Mouse (Mus musculus) hindbrain, postnatal 0 days (tissue): ENCODE measurements around the gene Ankrd35. TPM values are rescaled to one million over a fixed set of nuclear protein-coding genes. Genes with fewer than 3 reads are reported as not detected.

Experiments used
- ATAC-seq: fragments of 200-750 bp; cut with Nextera tagmentation; 2 replicates; pipeline ENCODE4 v1.8.0; 2017; ENCODE audit warnings: mild to moderate bottlenecking, moderate TSS enrichment, moderate library complexity
- DNase-seq: peaks from one replicate; pipeline ENCODE4 v3.0.0-alpha.2; 2015; ENCODE audit warnings: low spot score
- H3K27ac ChIP-seq: fragments of 300-500 bp; sonication (generic); 2 replicates; pipeline ENCODE4 v1.5.1; 2014; ENCODE audit warnings: mild to moderate bottlenecking
- H3K27me3 ChIP-seq: fragments of 300-500 bp; sonication (generic); 2 replicates; pipeline ENCODE4 v1.6.1; 2014; ENCODE audit warnings: low read length, mixed read lengths; ENCODE audit not compliant: insufficient read depth
- H3K36me3 ChIP-seq: fragments of 300-500 bp; sonication (generic); 2 replicates; pipeline ENCODE4 v1.6.1; 2014; ENCODE audit warnings: low read length, mixed read lengths; ENCODE audit not compliant: insufficient read depth
- H3K4me1 ChIP-seq: fragments of 300-500 bp; sonication (generic); 2 replicates; pipeline ENCODE4 v1.6.1; 2014; ENCODE audit warnings: antibody characterized with exemption, low read length, mixed read lengths; ENCODE audit not compliant: insufficient read depth
- H3K4me2 ChIP-seq: fragments of 300-500 bp; sonication (generic); 2 replicates; pipeline ENCODE4 v1.6.1; 2014; ENCODE audit warnings: low read depth, mild to moderate bottlenecking, low read length, moderate library complexity, mixed read lengths
- H3K4me3 ChIP-seq: fragments of 300-500 bp; sonication (generic); 2 replicates; pipeline ENCODE4 v1.5.1; 2014; ENCODE audit warnings: low read length
- H3K9ac ChIP-seq: fragments of 300-500 bp; sonication (generic); replicated peaks from 2 replicates; pipeline ENCODE4 v1.6.1; 2014; ENCODE audit warnings: mild to moderate bottlenecking, low read length, moderate library complexity, mixed read lengths
- H3K9me3 ChIP-seq: fragments of 300-500 bp; sonication (generic); 2 replicates; pipeline ENCODE4 v1.6.1; 2016; ENCODE audit warnings: low read length, mixed read lengths
- CTCF ChIP-seq: IDR thresholded peaks from 2 replicates; pipeline ENCODE4 v1.5.1; 2016; ENCODE audit warnings: antibody characterized with exemption, control low read depth, low read depth
- WGBS: fragments of 180-500 bp; shearing (Covaris S2); extraction: QIAGEN DNeasy Blood & Tissue Kit; methylation state at CpG from one replicate; pipeline ENCODE4 v1.1.7; 2014; 5-methylcytosine and 5-hydroxymethylcytosine counted together
- polyA plus RNA-seq: library from polyadenylated mRNA; unstranded; fragments of >200 nt; fragmentation: Nextera tagmentation; extraction: Ambion mirVana; gene quantifications from 2 replicates; pipeline ENCODE4 v1.2.1, GENCODE M21; 2015
- total RNA-seq: library from RNA; depleted of rRNA; stranded (reverse); fragments of >200 nt; gene quantifications from 2 replicates; pipeline ENCODE4 v1.2.3, GENCODE M21; 2014

Gene Ankrd35
- total and polyA plus RNA-seq, 2 experiments from 2014 or later, result 3.0 to 6.4 TPM

DNA sequence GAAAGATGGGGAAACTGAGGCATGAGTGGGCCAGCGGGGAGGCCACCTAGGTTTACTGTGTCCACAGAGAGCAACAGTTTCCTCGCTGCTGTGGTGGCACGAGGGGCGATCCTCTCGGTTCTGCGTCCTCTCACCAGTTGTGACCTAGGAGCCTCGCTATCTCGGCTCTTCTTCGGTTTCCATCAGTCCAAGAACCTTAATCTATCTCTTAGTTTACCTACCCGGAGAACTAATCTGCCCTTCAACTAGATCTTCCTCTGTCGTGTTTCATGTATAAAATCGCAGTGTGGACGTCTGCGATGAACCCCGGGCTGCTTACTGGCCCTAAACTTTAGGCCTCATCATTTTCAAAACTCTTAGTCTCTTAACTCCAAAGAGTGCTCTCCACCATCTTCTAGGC is 34.0 kb upstream of the Ankrd35 start:
- Histone ChIP-seq H3K4me3 (peak overlapping the region; percentile 79), H3K9me3 (no peaks in the 10 kb centered on the region), H3K36me3 (peaks cover 34% of the 10 kb centered on the region; the same call in 1 of the 2 replicates), H3K27ac (peak overlapping the region; percentile 79), H3K9ac (peak overlapping the region; percentile 93), H3K27me3 (no peaks in the 10 kb centered on the region), H3K4me1 (peaks cover 10% of the 10 kb centered on the region; the same call in 1 of the 2 replicates), H3K4me2 (peak overlapping the region; percentile 94)
- 11% methylated on average over 15 of the region's 15 CpGs for WGBS
- no peak for DNase-seq
- TF ChIP-seq CTCF, result no peak
- no peak for ATAC-seq

DNA sequence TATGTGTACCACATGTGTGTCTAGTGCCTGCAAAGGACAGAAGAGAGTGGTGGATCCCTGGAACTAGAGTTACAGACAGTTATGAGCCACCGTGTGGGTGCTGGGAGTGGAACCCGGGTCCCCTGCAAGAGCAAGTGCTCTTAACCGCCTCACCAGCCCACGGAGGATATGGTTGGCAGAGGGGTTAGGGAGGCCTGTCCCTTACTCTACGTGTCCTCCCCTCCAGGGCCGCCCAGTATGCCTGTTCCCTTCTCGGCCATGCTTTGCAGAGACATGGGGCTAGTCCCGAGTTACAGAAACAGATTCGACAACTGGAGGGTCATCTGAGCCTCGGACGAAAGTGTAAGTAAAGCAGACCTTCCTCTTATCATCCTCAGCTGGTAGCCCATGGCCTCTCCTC is 33.5 kb upstream of the Ankrd35 start:
- Histone ChIP-seq H3K4me3 (peak overlapping the region; percentile 79), H3K36me3 (peaks cover 34% of the 10 kb centered on the region; the same call in 1 of the 2 replicates), H3K27me3 (no peaks in the 10 kb centered on the region), H3K9me3 (no peaks in the 10 kb centered on the region), H3K27ac (no peak overlapping the region), H3K4me2 (peak overlapping the region; percentile 94), H3K4me1 (peaks cover 9% of the 10 kb centered on the region; the same call in 1 of the 2 replicates), H3K9ac (peak overlapping the region; percentile 93; the same call in 1 of the 2 replicates)
- no peak for TF ChIP-seq CTCF
- WGBS, result 68% methylated on average over 11 of the region's 11 CpGs
- no peak for DNase-seq
- ATAC-seq, result no peak

DNA sequence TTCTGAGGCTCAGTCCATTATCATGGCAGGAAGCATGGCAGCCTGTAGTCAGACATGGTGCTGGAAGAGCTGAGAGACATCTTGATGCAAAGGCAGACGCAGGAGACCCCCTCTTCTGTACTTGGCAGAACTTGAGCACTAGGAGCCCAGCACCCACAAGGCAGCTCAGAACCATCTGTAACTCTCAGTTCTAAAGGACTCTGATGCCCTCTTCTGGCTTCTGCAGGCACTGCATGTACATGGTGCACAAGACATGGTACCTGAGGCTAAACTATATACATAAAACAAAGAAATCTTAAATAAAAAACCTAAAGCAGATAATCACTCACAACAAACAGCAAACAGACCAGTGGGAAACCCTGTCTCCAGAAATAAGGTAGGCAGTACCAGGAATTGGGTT is 30.7 kb upstream of the Ankrd35 start:
- 76% methylated on average over 1 of the region's 1 CpGs for WGBS
- Histone ChIP-seq H3K9ac (no peak overlapping the region), H3K27ac (no peak overlapping the region), H3K9me3 (no peaks in the 10 kb centered on the region), H3K27me3 (no peaks in the 10 kb centered on the region), H3K36me3 (peaks cover 31% of the 10 kb centered on the region; the same call in 1 of the 2 replicates), H3K4me1 (peaks cover 9% of the 10 kb centered on the region; the same call in 1 of the 2 replicates), H3K4me3 (no peak overlapping the region), H3K4me2 (no peak overlapping the region)
- ATAC-seq (no peak), DNase-seq (peak; percentile 58)
- peak; percentile 67 for TF ChIP-seq CTCF

DNA sequence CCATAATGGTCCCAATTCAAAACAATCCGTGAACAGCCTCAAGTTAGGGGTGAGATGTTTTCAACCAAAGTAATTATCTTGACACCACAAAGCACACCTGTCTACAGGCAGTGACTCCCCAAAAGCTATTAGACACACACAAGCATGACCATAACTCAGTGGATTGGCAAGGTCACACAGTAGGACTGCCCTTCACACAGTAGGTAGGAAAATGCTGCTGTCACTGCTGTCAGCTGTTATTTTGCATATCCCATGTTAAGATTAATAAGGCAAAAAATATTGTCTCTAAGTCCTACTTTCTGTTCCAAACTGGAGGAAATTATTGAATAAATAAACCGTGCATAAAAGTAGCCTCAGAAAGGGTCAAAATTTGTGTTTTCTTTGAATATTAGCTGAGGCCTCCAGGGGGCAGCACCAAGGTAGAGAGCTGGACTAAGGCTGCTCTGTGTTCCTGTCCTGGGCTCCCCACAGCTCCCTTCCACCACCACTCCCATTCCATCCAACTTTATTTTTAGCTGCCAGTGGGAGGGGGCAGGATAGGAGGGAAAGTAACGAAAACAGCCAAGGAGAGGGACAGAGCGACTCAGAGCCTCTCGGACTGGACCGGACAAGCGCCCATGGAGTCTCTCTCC is 24.8 kb upstream of the Ankrd35 start, which contains the start of gene Itga10:
Gene Itga10, plus strand, starts transcription at position 567 of the 632 bp plus-strand sequence.
- H3K9me3 ChIP-seq, result no peaks in the 10 kb centered on the region
- no peak within 1 kb of the TSS for H3K4me2 ChIP-seq
- H3K9ac ChIP-seq, result no peak within 1 kb of the TSS
- WGBS, result 60% methylated on average over 7 of the region's 7 CpGs
- TF ChIP-seq CTCF, result peak; percentile 62
- no peaks in the 10 kb centered on the region for H3K27me3 ChIP-seq
- peak; percentile 50 for DNase-seq
- H3K27ac ChIP-seq, result no peak within 1 kb of the TSS
- peaks cover 16% of the 10 kb centered on the region; the same call in 1 of the 2 replicates for H3K36me3 ChIP-seq
- no peaks in the 10 kb centered on the region for H3K4me1 ChIP-seq
- no peak for ATAC-seq
- no peak within 1 kb of the TSS for H3K4me3 ChIP-seq

DNA sequence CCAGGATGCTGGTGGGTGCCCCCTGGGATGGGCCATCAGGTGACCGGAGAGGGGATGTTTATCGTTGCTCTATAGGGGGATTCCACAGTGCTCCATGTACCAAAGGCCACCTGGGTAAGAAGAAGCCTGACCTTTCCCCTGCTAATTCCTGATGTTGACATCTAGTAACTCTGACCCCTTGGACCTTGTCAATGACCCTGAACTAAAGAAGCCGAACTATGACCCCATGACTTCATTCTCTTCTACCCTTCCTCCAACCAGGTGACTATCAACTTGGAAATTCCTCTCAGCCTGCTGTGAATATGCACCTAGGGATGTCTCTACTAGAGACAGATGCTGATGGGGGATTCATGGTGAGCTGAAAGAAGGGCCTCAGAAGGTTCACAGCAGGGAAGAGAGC is 22.6 kb upstream of the Ankrd35 start:
- no peak overlapping the region for H3K9ac ChIP-seq
- H3K27me3 ChIP-seq, result no peaks in the 10 kb centered on the region
- TF ChIP-seq CTCF, result no peak
- no peak overlapping the region for H3K4me2 ChIP-seq
- H3K27ac ChIP-seq, result no peak overlapping the region
- no peaks in the 10 kb centered on the region for H3K4me1 ChIP-seq
- no peak for ATAC-seq
- H3K4me3 ChIP-seq, result no peak overlapping the region
- no peaks in the 10 kb centered on the region for H3K9me3 ChIP-seq
- DNase-seq, result no peak
- 81% methylated on average over 3 of the region's 3 CpGs for WGBS
- peaks cover 16% of the 10 kb centered on the region; the same call in 1 of the 2 replicates for H3K36me3 ChIP-seq

DNA sequence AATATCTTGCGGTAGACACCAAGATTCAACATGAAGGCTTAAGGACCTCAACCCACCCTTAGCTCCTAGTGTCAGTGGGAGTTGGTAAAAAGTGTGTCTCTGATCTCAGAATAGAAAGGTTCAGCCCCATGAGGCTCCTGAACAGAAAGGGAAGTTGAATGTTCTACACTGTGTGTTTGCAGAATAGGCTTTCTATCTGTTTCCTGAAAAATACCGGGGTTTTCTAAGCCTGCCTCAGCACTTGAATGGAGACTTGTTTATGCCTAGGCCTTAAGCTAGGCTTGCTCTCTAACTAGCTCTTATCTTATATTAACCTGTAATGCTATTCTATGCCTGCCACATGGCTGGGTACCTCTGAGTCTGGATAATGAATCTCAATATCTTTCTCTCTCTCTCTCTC is 9.0 kb upstream of the Ankrd35 start:
- DNase-seq, result no peak
- Histone ChIP-seq H3K27ac (no peak overlapping the region), H3K4me1 (peaks cover 8% of the 10 kb centered on the region), H3K4me2 (no peak overlapping the region), H3K4me3 (no peak overlapping the region), H3K9ac (no peak overlapping the region), H3K9me3 (no peaks in the 10 kb centered on the region), H3K36me3 (no peaks in the 10 kb centered on the region), H3K27me3 (no peaks in the 10 kb centered on the region)
- ATAC-seq, result no peak
- TF ChIP-seq CTCF, result no peak
- 90% methylated on average over 2 of the region's 2 CpGs for WGBS
